Mouse (Mus musculus) stomach, embryonic 14.5 days (tissue): ENCODE data around the gene Adh6b. TPM values are rescaled to one million over a fixed set of nuclear protein-coding genes. Genes with fewer than 3 reads are reported as not detected.

Experiments used
- ATAC-seq: fragments of 200-750 bp; cut with Nextera tagmentation; 2 replicates; pipeline ENCODE4 v1.8.0; 2017; ENCODE audit warnings: low read depth, moderate TSS enrichment; ENCODE audit not compliant: insufficient number of reproducible peaks, insufficient read depth, low FRiP score
- H3K27ac ChIP-seq: fragments of 300-500 bp; sonication (generic); 2 replicates; pipeline ENCODE4 v1.5.1; 2014; ENCODE audit warnings: mild to moderate bottlenecking, low read length, moderate library complexity, mixed read lengths
- H3K27me3 ChIP-seq: fragments of 300-500 bp; sonication (generic); 2 replicates; pipeline ENCODE4 v1.6.1; 2014; ENCODE audit warnings: low read length, control low read depth, mixed read lengths; ENCODE audit not compliant: control insufficient read depth, insufficient read depth
- H3K36me3 ChIP-seq: fragments of 300-500 bp; sonication (generic); 2 replicates; pipeline ENCODE4 v1.6.1; 2014; ENCODE audit warnings: mild to moderate bottlenecking, control low read depth, low read length, moderate library complexity, mixed read lengths; ENCODE audit not compliant: control insufficient read depth, insufficient read depth
- H3K4me1 ChIP-seq: fragments of 300-500 bp; sonication (generic); 2 replicates; pipeline ENCODE4 v1.6.1; 2014; ENCODE audit warnings: low read length, control low read depth, mixed read lengths; ENCODE audit not compliant: control insufficient read depth, insufficient read depth
- H3K4me2 ChIP-seq: fragments of 300-500 bp; sonication (generic); replicated peaks from 2 replicates; pipeline ENCODE4 v1.6.1; 2014; ENCODE audit warnings: low read depth, low read length, control low read depth
- H3K4me3 ChIP-seq: fragments of 300-500 bp; sonication (generic); 2 replicates; pipeline ENCODE4 v1.5.1; 2014; ENCODE audit warnings: low read depth, low read length, control low read depth
- H3K9ac ChIP-seq: fragments of 300-500 bp; sonication (generic); replicated peaks from 2 replicates; pipeline ENCODE4 v1.6.1; 2014; ENCODE audit warnings: low read depth, mild to moderate bottlenecking, control low read depth, low read length, moderate library complexity, mixed read lengths
- H3K9me3 ChIP-seq: fragments of 300-500 bp; sonication (generic); 2 replicates; pipeline ENCODE4 v1.6.1; 2016; ENCODE audit warnings: low read depth, low read length, control low read depth; ENCODE audit not compliant: control insufficient read depth
- WGBS: fragments of 180-500 bp; shearing (Covaris S2); extraction: QIAGEN DNeasy Blood & Tissue Kit; methylation state at CpG from one replicate; pipeline ENCODE4 v1.1.7; 2014; 5-methylcytosine and 5-hydroxymethylcytosine counted together
- polyA plus RNA-seq: library from polyadenylated mRNA; unstranded; fragments of >200 nt; fragmentation: Nextera tagmentation; extraction: Ambion mirVana; gene quantifications from 2 replicates; pipeline ENCODE4 v1.2.1, GENCODE M21; 2014

Gene Adh6b
- not detected in 2 replicates for polyA plus RNA-seq

DNA sequence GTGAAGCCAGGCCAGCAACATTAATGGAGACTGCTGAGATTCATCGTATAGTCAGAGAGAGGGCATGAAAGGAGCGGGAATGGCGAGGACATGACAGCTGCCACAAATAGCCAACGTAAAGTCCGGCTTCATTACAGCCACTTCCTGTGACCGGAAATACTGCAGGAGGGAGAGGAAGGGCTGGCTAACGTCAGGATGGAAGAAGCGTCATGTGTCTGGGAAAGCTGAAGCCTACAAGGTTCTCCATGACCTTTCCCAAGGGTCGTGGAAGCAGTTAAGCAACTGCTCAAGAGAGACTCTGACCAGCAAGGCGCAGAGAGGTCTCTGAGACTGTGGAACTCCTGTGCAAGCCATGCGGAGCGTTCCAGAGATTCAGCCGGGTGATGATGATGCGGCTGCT is at the start of gene Adh6b:
TSS of gene Adh6b (plus strand) at position 305 of the 400 bp plus-strand sequence.
- no peaks in the 10 kb centered on the region for H3K4me1 ChIP-seq
- no peaks in the 10 kb centered on the region for H3K36me3 ChIP-seq
- ATAC-seq = no peak
- H3K27ac ChIP-seq = no peak within 1 kb of the TSS
- no peaks in the 10 kb centered on the region for H3K27me3 ChIP-seq
- 72% methylated on average over 14 of the region's 14 CpGs for WGBS
- no peak within 1 kb of the TSS for H3K9ac ChIP-seq
- no peaks in the 10 kb centered on the region for H3K9me3 ChIP-seq
- no peak within 1 kb of the TSS for H3K4me3 ChIP-seq
- H3K4me2 ChIP-seq = no peak within 1 kb of the TSS

DNA sequence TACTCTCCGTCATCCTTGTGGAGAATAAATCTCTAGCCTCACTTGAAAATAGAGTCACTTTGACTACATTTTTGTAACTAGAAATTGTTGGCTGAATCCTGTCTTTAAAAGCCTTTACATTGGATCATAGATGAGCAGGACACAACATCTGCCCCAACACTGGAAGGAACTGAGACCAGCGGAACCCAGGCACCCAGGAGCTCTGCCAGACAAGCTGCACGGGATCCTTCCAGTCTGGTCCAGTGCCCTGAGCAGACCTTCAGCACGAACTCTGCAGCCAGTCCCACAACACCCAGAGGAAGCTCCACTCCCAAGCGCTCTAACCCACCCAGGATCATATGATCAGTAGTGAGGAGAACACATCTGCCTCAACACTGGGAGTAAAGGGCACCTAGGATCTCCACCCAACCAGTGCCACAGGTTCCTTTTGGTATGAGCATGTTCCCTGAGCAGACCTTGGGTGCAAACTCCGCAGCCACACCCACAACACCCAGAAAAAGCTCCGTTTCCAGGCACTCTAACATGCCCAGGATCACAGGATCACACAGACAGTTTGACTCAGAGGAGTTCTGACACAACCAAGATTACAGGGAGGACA is 48.2 kb upstream of the Adh6b start:
- Histone ChIP-seq H3K4me2 (no peak overlapping the region), H3K9me3 (0 out of 2 replicates have a peak, but pooled peaks cover 4% of the 10 kb centered on the region), H3K27ac (no peak overlapping the region), H3K36me3 (no peaks in the 10 kb centered on the region), H3K9ac (no peak overlapping the region), H3K4me1 (no peaks in the 10 kb centered on the region), H3K27me3 (no peaks in the 10 kb centered on the region), H3K4me3 (no peak overlapping the region)
- no peak for ATAC-seq
- 86% methylated on average over 7 of the region's 7 CpGs for WGBS

DNA sequence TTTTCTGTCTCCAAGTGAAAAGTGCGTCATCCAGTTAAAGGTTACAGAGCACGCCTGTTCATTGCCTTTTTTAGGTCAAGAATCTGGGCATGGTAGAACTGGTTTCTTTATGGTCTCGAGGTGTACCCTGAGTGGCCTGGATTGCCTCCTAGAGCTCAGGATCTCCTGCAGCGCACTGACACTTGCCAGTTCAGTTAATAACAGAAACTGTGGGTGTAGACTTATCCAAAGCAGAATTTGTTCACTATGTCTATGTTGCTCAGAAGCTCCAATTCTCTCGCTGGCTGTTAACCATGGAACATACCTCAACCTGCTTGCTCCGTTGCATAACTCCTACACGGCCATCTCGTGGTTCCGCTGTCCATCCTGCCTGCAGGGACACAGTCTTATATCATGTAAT is 41.4 kb upstream of the Adh6b start:
- Histone ChIP-seq H3K27me3 (no peaks in the 10 kb centered on the region), H3K9me3 (0 out of 2 replicates have a peak, but pooled peaks cover 4% of the 10 kb centered on the region), H3K4me1 (peaks cover 9% of the 10 kb centered on the region; the same call in 1 of the 2 replicates), H3K27ac (no peak overlapping the region), H3K9ac (no peak overlapping the region), H3K4me3 (no peak overlapping the region), H3K4me2 (no peak overlapping the region), H3K36me3 (no peaks in the 10 kb centered on the region)
- 85% methylated on average over 9 of the region's 9 CpGs for WGBS
- no peak for ATAC-seq

DNA sequence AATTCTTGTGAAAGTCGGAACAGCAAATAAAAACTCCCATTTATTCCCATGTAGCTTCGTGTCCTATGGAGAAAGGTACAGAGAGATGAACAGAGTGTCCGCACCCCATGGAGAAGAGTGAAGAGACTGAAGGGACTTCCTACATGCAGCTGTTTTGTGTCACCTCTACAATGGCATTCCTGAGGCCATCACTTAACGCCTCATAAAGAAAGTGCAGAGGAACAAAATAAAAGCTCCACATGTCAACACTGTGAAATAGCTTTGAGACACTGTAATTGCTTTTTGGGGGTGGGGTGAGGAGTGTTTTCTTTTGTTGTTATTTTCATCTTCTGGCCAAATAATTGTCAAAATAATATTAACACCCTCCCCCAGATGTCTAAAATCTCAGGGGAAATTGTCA is 38.9 kb upstream of the Adh6b start:
- Histone ChIP-seq H3K27me3 (no peaks in the 10 kb centered on the region), H3K4me2 (no peak overlapping the region), H3K9ac (no peak overlapping the region), H3K27ac (no peak overlapping the region), H3K9me3 (0 out of 2 replicates have a peak, but pooled peaks cover 4% of the 10 kb centered on the region), H3K36me3 (no peaks in the 10 kb centered on the region), H3K4me1 (peaks cover 17% of the 10 kb centered on the region), H3K4me3 (no peak overlapping the region)
- WGBS = 74% methylated on average over 4 of the region's 4 CpGs
- no peak for ATAC-seq

DNA sequence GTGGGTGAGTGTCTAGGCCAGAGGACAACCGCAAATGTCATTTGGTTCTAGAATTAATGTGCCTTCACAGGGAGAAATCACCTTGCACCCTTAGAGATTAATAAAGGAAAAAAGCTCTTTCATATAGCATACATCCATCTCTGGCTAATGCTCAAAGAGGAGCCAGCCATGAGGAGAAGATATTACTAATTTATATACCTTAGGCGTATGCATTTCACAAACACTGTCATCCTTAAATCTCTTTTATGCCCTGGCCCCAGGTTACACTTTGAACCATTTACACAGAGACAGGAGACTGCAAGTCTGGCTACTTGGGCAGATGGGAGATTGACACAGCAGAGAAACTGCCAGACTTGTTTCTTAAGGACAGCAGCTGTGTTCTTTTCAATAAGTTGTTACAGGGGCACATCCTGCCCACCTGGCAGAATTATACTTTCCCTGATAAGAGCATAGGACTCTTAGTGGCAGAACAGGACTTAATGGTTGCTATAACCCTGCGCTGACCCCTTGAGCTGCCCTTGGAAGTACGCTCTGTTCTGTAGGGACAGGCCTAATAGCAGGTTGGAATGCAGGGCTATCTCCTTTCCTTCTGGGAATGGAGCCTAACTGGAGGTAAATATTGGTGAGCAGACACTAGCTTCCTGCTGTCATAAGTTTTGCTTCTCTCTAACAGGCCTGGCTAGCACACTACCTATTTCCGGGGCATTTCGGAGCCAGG is 37.6 kb upstream of the Adh6b start:
- no peak overlapping the region for H3K4me2 ChIP-seq
- no peaks in the 10 kb centered on the region for H3K27me3 ChIP-seq
- H3K4me3 ChIP-seq = no peak overlapping the region
- no peaks in the 10 kb centered on the region for H3K36me3 ChIP-seq
- no peaks in the 10 kb centered on the region for H3K9me3 ChIP-seq
- 41% methylated on average over 6 of the region's 6 CpGs for WGBS
- no peak overlapping the region for H3K9ac ChIP-seq
- H3K27ac ChIP-seq = no peak overlapping the region
- no peak for ATAC-seq
- H3K4me1 ChIP-seq = peaks cover 17% of the 10 kb centered on the region

DNA sequence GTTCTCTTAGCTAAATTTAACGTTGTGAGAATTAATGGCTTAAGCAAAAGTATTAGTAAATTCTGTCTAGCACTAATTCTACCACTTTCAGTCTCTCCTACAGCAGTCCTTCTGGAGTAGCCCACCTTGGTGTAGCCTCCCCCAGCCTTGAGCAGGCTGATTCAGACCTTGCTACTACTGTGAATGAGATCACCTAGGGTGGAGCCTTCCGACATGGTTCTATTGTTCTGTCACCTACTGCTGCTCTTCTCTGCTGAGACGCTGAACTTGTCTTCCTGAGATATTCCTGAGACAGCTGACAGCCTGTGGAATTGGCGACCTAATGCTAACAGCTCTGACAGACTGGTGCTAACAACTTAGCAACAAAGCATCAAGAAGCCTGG is 37.1 kb upstream of the Adh6b start:
- H3K4me2 ChIP-seq = no peak overlapping the region
- ATAC-seq = no peak
- 37% methylated on average over 4 of the region's 4 CpGs for whole genome bisulfite sequencing
- H3K9me3 ChIP-seq = no peaks in the 10 kb centered on the region
- peaks cover 17% of the 10 kb centered on the region for H3K4me1 ChIP-seq
- H3K27ac ChIP-seq = no peak overlapping the region
- H3K27me3 ChIP-seq = no peaks in the 10 kb centered on the region
- no peak overlapping the region for H3K9ac ChIP-seq
- no peaks in the 10 kb centered on the region for H3K36me3 ChIP-seq
- no peak overlapping the region for H3K4me3 ChIP-seq

DNA sequence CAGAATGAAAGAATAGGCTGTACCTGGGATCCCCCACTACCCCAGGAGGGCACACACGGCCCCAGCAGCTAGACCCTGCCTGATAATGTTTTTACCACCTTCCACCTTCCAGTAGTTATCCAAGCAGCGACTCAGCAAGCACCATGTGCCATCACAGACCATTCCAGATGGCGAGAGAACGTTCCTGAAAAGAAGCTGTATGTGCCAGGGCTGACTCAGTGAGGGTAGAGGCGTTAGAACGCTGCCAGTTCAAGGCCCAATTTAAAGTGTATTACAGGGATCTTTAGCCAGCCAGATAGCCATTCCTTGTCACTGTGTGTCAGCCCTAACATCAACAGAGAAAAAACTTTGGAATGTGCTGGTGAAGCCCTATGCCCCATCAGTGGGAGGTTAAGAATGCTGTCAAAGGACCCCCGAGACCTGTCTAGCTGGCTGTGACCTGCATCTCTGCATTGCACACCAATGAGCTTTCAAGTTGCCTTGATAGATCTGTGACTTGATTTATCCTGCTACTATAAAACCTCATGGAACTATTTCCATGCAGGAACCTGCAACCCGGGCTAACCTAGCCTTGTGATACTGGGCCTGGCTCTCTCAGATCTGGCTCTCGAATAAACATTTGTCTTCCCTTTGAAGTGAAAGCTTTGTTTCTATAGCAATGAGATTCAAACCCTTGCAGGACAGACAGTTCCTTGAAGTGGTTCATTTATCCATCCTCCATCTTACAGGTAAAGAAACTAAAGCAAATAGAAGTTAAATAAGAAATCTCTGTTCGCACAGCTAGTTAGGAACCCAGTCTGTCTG is 35.9 kb upstream of the Adh6b start:
- H3K9me3 ChIP-seq = no peaks in the 10 kb centered on the region
- H3K27ac ChIP-seq = 0 out of 2 replicates have a peak overlapping the region, but pooled peaks have one; percentile 7
- H3K4me3 ChIP-seq = no peak overlapping the region
- peaks cover 17% of the 10 kb centered on the region for H3K4me1 ChIP-seq
- H3K27me3 ChIP-seq = no peaks in the 10 kb centered on the region
- H3K9ac ChIP-seq = no peak overlapping the region
- H3K4me2 ChIP-seq = 0 out of 2 replicates have a peak overlapping the region, but pooled peaks have one; percentile 28
- no peaks in the 10 kb centered on the region for H3K36me3 ChIP-seq
- peak; percentile 66 for ATAC-seq
- WGBS = 45% methylated on average over 10 of the region's 10 CpGs

DNA sequence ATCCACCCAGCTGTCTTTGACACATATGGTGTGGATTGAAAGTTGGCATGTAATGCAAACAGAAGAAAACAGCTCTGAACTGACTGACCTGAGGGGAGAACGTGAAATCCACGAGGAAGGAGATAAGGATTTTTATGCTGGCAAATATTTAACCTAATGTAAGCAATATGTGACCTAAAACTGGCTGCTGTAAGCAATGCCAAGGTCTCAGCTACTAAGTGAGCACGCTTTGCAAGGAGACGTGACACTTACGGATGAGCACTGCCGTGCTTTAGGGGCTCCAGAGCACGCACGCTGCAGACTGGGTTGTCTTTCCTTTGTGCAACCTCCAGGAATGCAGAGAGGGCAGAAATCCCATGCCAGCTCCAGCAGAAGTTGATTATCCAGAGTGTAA is 35.3 kb upstream of the Adh6b start:
- peak; percentile 79 for ATAC-seq
- Histone ChIP-seq H3K4me1 (peaks cover 17% of the 10 kb centered on the region), H3K9me3 (no peaks in the 10 kb centered on the region), H3K27me3 (no peaks in the 10 kb centered on the region), H3K27ac (peak overlapping the region; percentile 58; the same call in 1 of the 2 replicates), H3K9ac (no peak overlapping the region), H3K4me2 (peak overlapping the region; percentile 28), H3K4me3 (no peak overlapping the region), H3K36me3 (no peaks in the 10 kb centered on the region)
- 10% methylated on average over 8 of the region's 8 CpGs for WGBS
